Mouse (Mus musculus) midbrain, embryonic 12.5 days (tissue): ENCODE measurements at regions not wholly inside any gene's neighbourhood (a gene's known extent, or its start where the extent isn't known, plus 50 kb on each side); places are given as distances from the start of the nearest gene placed in this dataset.

ENCODE experiments used
- ATAC-seq: fragments of 200-750 bp; cut with Nextera tagmentation; 2 replicates; pipeline ENCODE4 v1.8.0; 2017; ENCODE audit warnings: low read depth, moderate TSS enrichment, moderate library complexity; ENCODE audit not compliant: low FRiP score
- H3K27ac ChIP-seq: fragments of 300-500 bp; sonication (generic); replicated peaks from 2 replicates; pipeline ENCODE4 v1.5.1; 2016; ENCODE audit warnings: mild to moderate bottlenecking
- H3K27me3 ChIP-seq: fragments of 300-500 bp; sonication (generic); 2 replicates; pipeline ENCODE4 v1.6.1; 2016; ENCODE audit warnings: mild to moderate bottlenecking
- H3K36me3 ChIP-seq: fragments of 300-500 bp; sonication (generic); 2 replicates; pipeline ENCODE4 v1.6.1; 2016
- H3K4me1 ChIP-seq: fragments of 300-500 bp; sonication (generic); 2 replicates; pipeline ENCODE4 v1.6.1; 2016
- H3K4me2 ChIP-seq: fragments of 300-500 bp; sonication (generic); replicated peaks from 2 replicates; pipeline ENCODE4 v1.6.1; 2016; ENCODE audit warnings: mild to moderate bottlenecking, moderate library complexity
- H3K4me3 ChIP-seq: fragments of 300-500 bp; sonication (generic); 2 replicates; pipeline ENCODE4 v1.5.1; 2016; ENCODE audit warnings: mild to moderate bottlenecking
- H3K9ac ChIP-seq: fragments of 300-500 bp; sonication (generic); replicated peaks from 2 replicates; pipeline ENCODE4 v1.6.1; 2016; ENCODE audit warnings: mild to moderate bottlenecking, moderate library complexity
- H3K9me3 ChIP-seq: fragments of 300-500 bp; sonication (generic); 2 replicates; pipeline ENCODE4 v1.6.1; 2016; ENCODE audit warnings: mild to moderate bottlenecking
- WGBS: fragments of 180-500 bp; shearing (Covaris S2); methylation state at CpG from one replicate; pipeline ENCODE4 v1.1.7; 2016; 5-methylcytosine and 5-hydroxymethylcytosine counted together

DNA sequence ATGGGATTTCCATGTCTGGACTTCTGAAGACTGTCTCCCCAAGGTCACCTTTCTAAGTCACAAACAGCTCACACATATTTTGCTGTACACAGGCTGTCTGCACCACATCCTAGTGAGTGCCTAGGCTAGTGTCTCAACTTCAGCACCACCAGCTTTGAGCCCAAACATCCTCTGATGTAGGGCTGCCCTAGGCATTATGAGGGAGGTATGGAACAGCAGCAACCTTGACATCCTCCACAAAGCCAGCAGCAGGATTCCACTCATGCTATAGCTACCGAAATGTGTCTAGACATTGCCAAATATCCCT, 111.6 kb downstream of the Nufip1 start:
- ATAC-seq, result peak; percentile 61; the same call in 1 of the 2 replicates

DNA sequence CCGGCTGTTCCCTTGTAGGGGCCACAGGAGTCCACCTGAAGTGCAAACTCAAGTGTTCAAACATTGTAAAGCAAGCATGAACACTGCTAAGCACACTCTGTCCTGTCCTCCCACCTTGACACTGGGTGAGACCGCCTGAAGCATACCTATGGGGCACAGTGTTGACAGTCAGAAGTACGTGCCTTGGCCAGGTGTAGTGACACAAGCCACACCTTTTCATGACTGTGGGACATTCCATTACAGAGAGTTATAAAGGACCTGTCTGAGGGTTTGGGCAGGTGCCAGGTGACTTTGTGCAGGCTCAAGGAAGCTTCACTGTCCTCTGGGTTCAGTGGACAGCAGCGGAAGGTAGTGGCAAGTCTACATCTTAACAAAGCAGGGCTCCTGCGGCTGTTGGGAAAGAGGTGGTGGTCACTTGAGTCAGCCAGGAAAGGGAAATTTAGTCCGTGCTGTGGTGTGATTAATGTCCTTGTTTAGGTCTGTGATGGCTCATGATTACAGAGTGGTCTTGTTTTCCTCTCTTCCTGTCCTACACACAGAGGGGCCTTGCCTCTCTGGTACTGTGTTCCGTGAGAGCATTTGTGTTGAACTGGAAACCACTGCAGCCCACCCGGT, 112.5 kb downstream of the Nufip1 start:
- H3K4me1 ChIP-seq, result peaks cover 24% of the 10 kb centered on the region
- 0 out of 2 replicates have a peak, but pooled peaks cover 4% of the 10 kb centered on the region for H3K9me3 ChIP-seq
- H3K36me3 ChIP-seq, result no peaks in the 10 kb centered on the region
- no peak overlapping the region for H3K9ac ChIP-seq
- ATAC-seq, result no peak
- no peak overlapping the region for H3K4me3 ChIP-seq
- H3K27me3 ChIP-seq, result 0 out of 2 replicates have a peak, but pooled peaks cover 14% of the 10 kb centered on the region
- 91% methylated on average over 8 of the region's 8 CpGs for WGBS
- H3K4me2 ChIP-seq, result no peak overlapping the region
- H3K27ac ChIP-seq, result no peak overlapping the region

More for the DNA sequence above, 111.6 kb downstream of the Nufip1 start:
- Histone ChIP-seq H3K4me1 (peaks cover 24% of the 10 kb centered on the region), H3K4me2 (no peak overlapping the region), H3K27me3 (0 out of 2 replicates have a peak, but pooled peaks cover 14% of the 10 kb centered on the region), H3K27ac (peak overlapping the region; percentile 54), H3K9me3 (0 out of 2 replicates have a peak, but pooled peaks cover 8% of the 10 kb centered on the region), H3K36me3 (no peaks in the 10 kb centered on the region), H3K4me3 (no peak overlapping the region), H3K9ac (no peak overlapping the region)
- WGBS, result 80% methylated on average over 1 of the region's 1 CpGs

- no peak overlapping the region for H3K4me3 ChIP-seq
- H3K27me3 ChIP-seq, result 0 out of 2 replicates have a peak, but pooled peaks cover 14% of the 10 kb centered on the region
- no peak overlapping the region for H3K27ac ChIP-seq
- ATAC-seq, result no peak
- no peak overlapping the region for H3K4me2 ChIP-seq
- no peaks in the 10 kb centered on the region for H3K36me3 ChIP-seq
- H3K9ac ChIP-seq, result no peak overlapping the region
- H3K9me3 ChIP-seq, result no peaks in the 10 kb centered on the region
- 91% methylated on average over 2 of the region's 2 CpGs for WGBS
- peaks cover 24% of the 10 kb centered on the region for H3K4me1 ChIP-seq
These were observed 113.2 kb downstream of the Nufip1 start for GRCm38 (mm10) chr14:76223903-76224302.

GRCm38 (mm10) chr14:76225532-76225931, 114.8 kb downstream of the Nufip1 start:
- H3K27me3 ChIP-seq, result 0 out of 2 replicates have a peak, but pooled peaks cover 14% of the 10 kb centered on the region
- no peak for ATAC-seq
- H3K9ac ChIP-seq, result no peak overlapping the region
- H3K9me3 ChIP-seq, result no peaks in the 10 kb centered on the region
- WGBS, result 81% methylated on average over 12 of the region's 12 CpGs
- no peak overlapping the region for H3K4me2 ChIP-seq
- H3K36me3 ChIP-seq, result no peaks in the 10 kb centered on the region
- peaks cover 24% of the 10 kb centered on the region for H3K4me1 ChIP-seq
- no peak overlapping the region for H3K27ac ChIP-seq
- no peak overlapping the region for H3K4me3 ChIP-seq

GRCm38 (mm10) chr14:76226621-76227297, 116.1 kb downstream of the Nufip1 start:
- Histone ChIP-seq H3K4me3 (no peak overlapping the region), H3K9me3 (no peaks in the 10 kb centered on the region), H3K4me1 (peaks cover 13% of the 10 kb centered on the region), H3K36me3 (no peaks in the 10 kb centered on the region), H3K27ac (no peak overlapping the region), H3K4me2 (no peak overlapping the region), H3K27me3 (0 out of 2 replicates have a peak, but pooled peaks cover 14% of the 10 kb centered on the region), H3K9ac (no peak overlapping the region)
- no peak for ATAC-seq
- 83% methylated on average over 4 of the region's 4 CpGs for WGBS

DNA sequence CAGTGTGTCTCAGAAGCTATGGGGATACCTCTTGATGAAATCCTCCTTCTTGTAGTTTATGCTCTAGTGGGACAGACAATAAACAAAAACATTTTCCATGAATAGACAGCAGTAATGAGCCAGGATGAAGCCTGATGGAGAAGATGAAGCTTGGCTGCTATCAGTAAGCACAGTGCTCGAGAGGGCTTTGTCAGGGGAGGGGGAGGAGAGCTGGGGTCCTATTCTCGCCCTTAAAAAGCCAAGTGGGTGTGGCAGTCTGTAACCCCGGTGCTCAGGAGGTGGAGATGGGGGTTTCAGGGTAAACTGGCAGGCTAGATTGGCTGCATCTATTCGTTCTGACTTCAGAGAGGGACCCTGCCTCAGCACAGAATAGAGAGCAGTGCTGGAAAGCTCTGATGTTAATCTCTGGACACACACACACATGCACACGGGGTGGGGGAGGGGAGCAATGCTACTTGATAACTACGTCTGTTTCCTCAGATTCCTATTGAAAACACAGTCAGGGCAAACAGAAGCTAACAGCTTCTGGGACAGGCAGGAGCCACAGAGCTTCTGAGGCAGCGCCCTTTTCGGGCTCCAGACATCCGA, 118.4 kb downstream of the Nufip1 start:
- no peak overlapping the region for H3K9ac ChIP-seq
- no peaks in the 10 kb centered on the region for H3K4me1 ChIP-seq
- H3K4me3 ChIP-seq, result no peak overlapping the region
- H3K4me2 ChIP-seq, result no peak overlapping the region
- no peak for ATAC-seq
- no peak overlapping the region for H3K27ac ChIP-seq
- 0 out of 2 replicates have a peak, but pooled peaks cover under 1% of the 10 kb centered on the region for H3K27me3 ChIP-seq
- no peaks in the 10 kb centered on the region for H3K9me3 ChIP-seq
- WGBS, result 49% methylated on average over 9 of the region's 9 CpGs
- H3K36me3 ChIP-seq, result no peaks in the 10 kb centered on the region

- no peak for ATAC-seq
- peaks cover 4% of the 10 kb centered on the region; the same call in 1 of the 2 replicates for H3K27me3 ChIP-seq
- H3K4me1 ChIP-seq, result peaks cover 17% of the 10 kb centered on the region
- H3K4me3 ChIP-seq, result no peak overlapping the region
- no peak overlapping the region for H3K27ac ChIP-seq
- H3K4me2 ChIP-seq, result no peak overlapping the region
- WGBS, result 83% methylated on average over 14 of the region's 14 CpGs
- H3K36me3 ChIP-seq, result no peaks in the 10 kb centered on the region
- no peaks in the 10 kb centered on the region for H3K9me3 ChIP-seq
- H3K9ac ChIP-seq, result no peak overlapping the region
These were observed 129.3 kb downstream of the Nufip1 start for GRCm38 (mm10) chr14:76239856-76240493.

DNA sequence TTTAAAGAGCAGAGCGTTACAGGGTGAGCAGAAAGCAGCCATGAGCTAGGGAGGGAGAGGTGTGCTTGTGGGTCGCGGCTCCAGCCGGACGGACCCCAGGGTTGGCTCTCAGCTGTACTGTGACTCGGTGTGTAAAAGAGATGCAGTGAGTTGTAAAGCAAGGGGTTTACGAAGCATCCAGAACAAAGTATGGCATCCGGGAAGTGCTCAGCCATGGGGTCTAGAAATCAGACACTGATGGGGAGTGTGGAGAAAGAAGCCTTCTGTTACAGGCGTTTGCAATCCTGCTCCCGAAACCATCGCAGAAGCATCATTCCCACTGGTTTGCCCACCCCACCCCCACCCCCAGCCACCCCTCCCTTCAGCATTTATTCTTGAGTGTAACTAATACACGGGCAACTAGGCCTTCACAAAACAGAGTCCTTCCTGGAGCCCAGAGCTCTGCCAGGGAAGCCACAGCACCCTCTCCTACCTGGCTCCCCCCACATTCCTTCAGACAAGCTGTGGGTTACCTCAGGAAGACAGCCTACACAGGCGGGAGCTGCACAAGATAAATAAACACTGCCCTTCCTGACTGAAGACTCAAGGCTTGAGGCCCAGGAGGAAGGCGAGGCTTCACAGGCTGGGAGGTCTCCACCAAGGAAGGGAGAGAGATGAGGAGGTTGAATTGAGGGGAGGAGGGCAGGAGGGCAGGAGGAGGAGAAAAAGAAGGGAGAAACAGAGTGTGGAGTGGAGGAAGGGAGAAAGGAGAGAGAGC, 133.1 kb downstream of the Nufip1 start:
- no peaks in the 10 kb centered on the region for H3K27me3 ChIP-seq
- no peaks in the 10 kb centered on the region for H3K36me3 ChIP-seq
- peak overlapping the region; percentile 28; the same call in 1 of the 2 replicates for H3K9ac ChIP-seq
- H3K27ac ChIP-seq, result peak overlapping the region; percentile 72
- 71% methylated on average over 14 of the region's 14 CpGs for WGBS
- ATAC-seq, result peak; percentile 59; the same call in 1 of the 2 replicates
- H3K9me3 ChIP-seq, result no peaks in the 10 kb centered on the region
- peaks cover 19% of the 10 kb centered on the region for H3K4me1 ChIP-seq
- H3K4me3 ChIP-seq, result no peak overlapping the region
- H3K4me2 ChIP-seq, result peak overlapping the region; percentile 21

- H3K9ac ChIP-seq, result 0 out of 2 replicates have a peak overlapping the region, but pooled peaks have one; percentile 28
- H3K27ac ChIP-seq, result peak overlapping the region; percentile 72
- no peaks in the 10 kb centered on the region for H3K27me3 ChIP-seq
- peaks cover 21% of the 10 kb centered on the region for H3K4me1 ChIP-seq
- 24% methylated on average over 18 of the region's 18 CpGs for WGBS
- no peaks in the 10 kb centered on the region for H3K36me3 ChIP-seq
- no peaks in the 10 kb centered on the region for H3K9me3 ChIP-seq
- ATAC-seq, result peak; percentile 80
- H3K4me3 ChIP-seq, result no peak overlapping the region
- H3K4me2 ChIP-seq, result peak overlapping the region; percentile 21
These were observed 133.8 kb downstream of the Nufip1 start for GRCm38 (mm10) chr14:76244338-76245062.

DNA sequence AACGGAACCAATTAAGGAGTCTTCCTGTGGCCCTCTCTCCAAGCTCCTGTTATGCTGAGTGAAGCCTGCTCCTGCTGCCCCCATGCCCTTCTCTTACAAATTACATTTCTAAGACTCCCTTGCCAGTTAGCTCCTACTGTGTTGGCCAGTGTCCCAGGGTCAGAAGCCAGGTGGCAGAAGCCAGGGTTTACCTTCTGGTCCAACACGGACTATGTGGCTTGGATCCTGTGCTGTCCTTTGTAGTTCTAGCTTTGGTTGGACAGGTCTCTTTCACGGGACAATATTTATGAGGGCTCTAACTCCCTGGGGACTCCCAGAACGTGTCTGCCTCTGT, 134.3 kb downstream of the Nufip1 start:
- Histone ChIP-seq H3K4me3 (no peak overlapping the region), H3K4me1 (peaks cover 22% of the 10 kb centered on the region), H3K9ac (no peak overlapping the region), H3K36me3 (no peaks in the 10 kb centered on the region), H3K27ac (peak overlapping the region; percentile 72), H3K27me3 (no peaks in the 10 kb centered on the region), H3K9me3 (no peaks in the 10 kb centered on the region), H3K4me2 (no peak overlapping the region)
- WGBS, result 76% methylated on average over 4 of the region's 4 CpGs
- no peak for ATAC-seq

GRCm38 (mm10) chr14:76247664-76248063, 137.0 kb downstream of the Nufip1 start:
- Histone ChIP-seq H3K4me1 (peaks cover 24% of the 10 kb centered on the region), H3K9me3 (no peaks in the 10 kb centered on the region), H3K4me3 (no peak overlapping the region), H3K9ac (no peak overlapping the region), H3K27ac (no peak overlapping the region), H3K36me3 (no peaks in the 10 kb centered on the region), H3K4me2 (no peak overlapping the region), H3K27me3 (peaks cover 10% of the 10 kb centered on the region; the same call in 1 of the 2 replicates)
- 88% methylated on average over 4 of the region's 4 CpGs for WGBS
- no peak for ATAC-seq
